Comparison of ENCODE assay signal across 7 mouse cellular contexts in genomic region chr4:136783552-136784150, GRCm38 (mm10). TPM values are rescaled to one million over a fixed set of nuclear protein-coding genes. Genes with fewer than 3 reads are reported as not detected.
DNase-seq lines count a peak whose midpoint lies in the region; ATAC-seq lines count a peak whose summit lies in the region.

No protein-coding gene starts in this region.

- H3K27me3 ChIP-seq in midbrain, embryonic 12.5 days, result no peaks in the 10 kb centered on the region
- no peaks in the 10 kb centered on the region for H3K27me3 ChIP-seq in midbrain, embryonic 11.5 days (ENCODE audit: control insufficient read depth, insufficient read depth, low read length)
- H3K27me3 ChIP-seq in forebrain, embryonic 14.5 days (replicated peaks; ENCODE audit: control insufficient read depth, insufficient read depth, low read length), result no peaks in the 10 kb centered on the region
- H3K27me3 ChIP-seq in hindbrain, embryonic 13.5 days, result no peaks in the 10 kb centered on the region
- H3K27me3 ChIP-seq in limb, embryonic 12.5 days, result no peaks in the 10 kb centered on the region; the same call in none of the 2 replicates

- H3K9me3 ChIP-seq in midbrain, embryonic 12.5 days, result no peaks in the 10 kb centered on the region
- no peaks in the 10 kb centered on the region for H3K9me3 ChIP-seq in midbrain, embryonic 11.5 days (ENCODE audit: control insufficient read depth, low read length)
- no peaks in the 10 kb centered on the region for H3K9me3 ChIP-seq in forebrain, embryonic 14.5 days (replicated peaks; ENCODE audit: control insufficient read depth, low read length)
- H3K9me3 ChIP-seq in hindbrain, embryonic 13.5 days, result no peaks in the 10 kb centered on the region
- H3K9me3 ChIP-seq in limb, embryonic 12.5 days, result no peaks in the 10 kb centered on the region

- H3K36me3 ChIP-seq in midbrain, embryonic 12.5 days, result 0 out of 2 replicates have a peak, but pooled peaks cover under 1% of the 10 kb centered on the region
- no peaks in the 10 kb centered on the region for H3K36me3 ChIP-seq in midbrain, embryonic 11.5 days (ENCODE audit: control insufficient read depth, insufficient read depth, low read length)
- H3K36me3 ChIP-seq in forebrain, embryonic 14.5 days (ENCODE audit: control insufficient read depth, insufficient read depth, low read length), result no peaks in the 10 kb centered on the region
- H3K36me3 ChIP-seq in hindbrain, embryonic 13.5 days, result no peaks in the 10 kb centered on the region
- no peaks in the 10 kb centered on the region for H3K36me3 ChIP-seq in limb, embryonic 12.5 days

- no peak overlapping the region for H3K9ac ChIP-seq in midbrain, embryonic 12.5 days (replicated peaks)
- no peak overlapping the region for H3K9ac ChIP-seq in midbrain, embryonic 11.5 days (ENCODE audit: low read length)
- peak overlapping the region; percentile 5; the same call in 1 of the 2 replicates for H3K9ac ChIP-seq in forebrain, embryonic 14.5 days (ENCODE audit: low read length)
- 0 out of 2 replicates have a peak overlapping the region, but pooled peaks have one; percentile 19 for H3K9ac ChIP-seq in hindbrain, embryonic 13.5 days
- 0 out of 2 replicates have a peak overlapping the region, but pooled peaks have one; percentile 37 for H3K9ac ChIP-seq in limb, embryonic 12.5 days (replicated peaks)

- H3K4me3 ChIP-seq in midbrain, embryonic 12.5 days, result no peak overlapping the region
- H3K4me3 ChIP-seq in midbrain, embryonic 11.5 days (ENCODE audit: low read depth, low read length), result no peak overlapping the region
- no peak overlapping the region for H3K4me3 ChIP-seq in forebrain, embryonic 14.5 days (ENCODE audit: low read depth, low read length)
- H3K4me3 ChIP-seq in hindbrain, embryonic 13.5 days, result no peak overlapping the region
- no peak overlapping the region for H3K4me3 ChIP-seq in limb, embryonic 12.5 days (replicated peaks)

- H3K27ac ChIP-seq in midbrain, embryonic 12.5 days (replicated peaks), result peak overlapping the region; percentile 35
- no peak overlapping the region for H3K27ac ChIP-seq in midbrain, embryonic 11.5 days (ENCODE audit: low read depth, low read length)
- H3K27ac ChIP-seq in forebrain, embryonic 14.5 days (ENCODE audit: low read depth, low read length), result peak overlapping the region; percentile 33; the same call in 1 of the 2 replicates
- peak overlapping the region; percentile 64 for H3K27ac ChIP-seq in hindbrain, embryonic 13.5 days
- H3K27ac ChIP-seq in limb, embryonic 12.5 days, result peak overlapping the region; percentile 70

- ATAC-seq in midbrain, embryonic 12.5 days (ENCODE audit: low FRiP score, low read depth), result no peak
- no peak for ATAC-seq in midbrain, embryonic 11.5 days (ENCODE audit: low FRiP score)
- no peak for ATAC-seq in forebrain, embryonic 14.5 days
- ATAC-seq in hindbrain, embryonic 13.5 days (ENCODE audit: low FRiP score), result peak; percentile 28; the same call in 1 of the 2 replicates
- peak; percentile 56 for ATAC-seq in limb, embryonic 12.5 days (ENCODE audit: insufficient number of reproducible peaks, insufficient read depth, low FRiP score, low TSS enrichment, low read depth)

- DNase-seq in midbrain, embryonic 11.5 days (ENCODE audit: low spot score, missing footprints), result no peak
- DNase-seq in forebrain, embryonic 14.5 days (ENCODE audit: low spot score), result peak; percentile 43
- DNase-seq in spleen, adult 18-20 months, result no peak
- no peak for DNase-seq in B cell, adult 2 months

- H3K4me2 ChIP-seq in midbrain, embryonic 12.5 days (replicated peaks), result no peak overlapping the region
- H3K4me2 ChIP-seq in midbrain, embryonic 11.5 days, result no peak overlapping the region
- no peak overlapping the region for H3K4me2 ChIP-seq in forebrain, embryonic 14.5 days (ENCODE audit: low read length)
- no peak overlapping the region for H3K4me2 ChIP-seq in hindbrain, embryonic 13.5 days
- peak overlapping the region; percentile 32 for H3K4me2 ChIP-seq in limb, embryonic 12.5 days

- H3K4me1 ChIP-seq in midbrain, embryonic 12.5 days, result peaks cover 71% of the 10 kb centered on the region
- H3K4me1 ChIP-seq in midbrain, embryonic 11.5 days (ENCODE audit: control insufficient read depth, insufficient read depth, low read length), result peaks cover 16% of the 10 kb centered on the region
- H3K4me1 ChIP-seq in forebrain, embryonic 14.5 days (ENCODE audit: control insufficient read depth, insufficient read depth, low read length), result peaks cover 34% of the 10 kb centered on the region
- H3K4me1 ChIP-seq in hindbrain, embryonic 13.5 days (replicated peaks), result peaks cover 88% of the 10 kb centered on the region
- peaks cover 69% of the 10 kb centered on the region for H3K4me1 ChIP-seq in limb, embryonic 12.5 days (replicated peaks)

- 64% methylated on average over 22 of the region's 22 CpGs for WGBS in midbrain, embryonic 12.5 days
- WGBS in midbrain, embryonic 11.5 days, result 79% methylated on average over 22 of the region's 22 CpGs
- WGBS in forebrain, embryonic 14.5 days, result 60% methylated on average over 22 of the region's 22 CpGs
- WGBS in hindbrain, embryonic 13.5 days, result 26% methylated on average over 22 of the region's 22 CpGs
- WGBS in limb, embryonic 12.5 days, result 18% methylated on average over 22 of the region's 22 CpGs

RNA-seq across cellular contexts. Expression of gene Ephb2, which starts 52.1 kb away (rescaled TPM):
- polyA plus RNA-seq in midbrain, embryonic 12.5 days (2016; fragmentation: Nextera tagmentation; extraction: Ambion mirVana), result 39.8 and 40.0 TPM in 2 replicates
- 28.8 and 33.7 TPM in 2 replicates for polyA plus RNA-seq in midbrain, embryonic 11.5 days (2014; fragmentation: Nextera tagmentation; extraction: Ambion mirVana)
- 9.3 and 9.6 TPM in 2 replicates for polyA plus RNA-seq in forebrain, embryonic 14.5 days (2014; fragmentation: Nextera tagmentation; extraction: Ambion mirVana)
- polyA plus RNA-seq in hindbrain, embryonic 13.5 days (2015; fragmentation: Nextera tagmentation; extraction: Ambion mirVana), result 14.9 and 16.5 TPM in 2 replicates
- polyA plus RNA-seq in limb, embryonic 12.5 days (2016; fragmentation: Nextera tagmentation; extraction: Ambion mirVana), result 13.7 and 16.9 TPM in 2 replicates

Comparison
In these comparisons a context has a peak if more than half of its experiments do, and no peak if none do; other contexts are left out.
1. ATAC-seq: peak in hindbrain, embryonic 13.5 days (single experiment) and limb, embryonic 12.5 days (single experiment); none in midbrain, embryonic 12.5 days (single experiment), midbrain, embryonic 11.5 days (single experiment) and forebrain, embryonic 14.5 days (single experiment).
2. H3K9ac ChIP-seq: peak in forebrain, embryonic 14.5 days (single experiment), hindbrain, embryonic 13.5 days (single experiment) and limb, embryonic 12.5 days (single experiment); none in midbrain, embryonic 12.5 days (single experiment) and midbrain, embryonic 11.5 days (single experiment).